Mouse (Mus musculus): ENCODE data around the gene Larp1. TPM values are rescaled to one million over a fixed set of nuclear protein-coding genes. Genes with fewer than 3 reads are reported as not detected.

Gene Larp1
- polyA plus RNA-seq, 1 experiment from 2014 or later: 17.9 TPM

DNA sequence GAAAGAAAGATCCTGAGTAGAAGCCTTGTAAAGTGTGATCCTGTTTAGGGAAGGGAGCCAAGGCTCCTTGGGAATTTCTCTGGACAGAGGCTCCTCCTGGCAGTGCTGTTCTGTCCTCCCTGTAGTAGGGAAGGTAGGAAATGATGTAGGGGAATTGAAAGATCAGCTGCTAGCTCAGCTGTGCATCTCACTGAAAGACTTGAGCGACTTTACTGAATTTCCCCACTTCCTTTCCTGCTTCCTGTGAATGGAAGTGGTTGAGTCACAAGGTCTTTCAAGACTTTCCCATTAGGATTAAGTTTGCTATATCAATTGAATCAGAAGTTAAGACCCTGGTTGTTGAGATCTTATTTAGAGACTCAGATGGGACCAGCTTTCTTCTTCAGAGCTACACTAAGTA is 12.2 kb downstream of the Larp1 start:
- 75% methylated on average over 1 of the region's 1 CpGs for WGBS
- H3K4me1 ChIP-seq: peaks cover 27% of the 10 kb centered on the region
- no peak overlapping the region for H3K9ac ChIP-seq
- H3K27me3 ChIP-seq: no peaks in the 10 kb centered on the region
- H3K27ac ChIP-seq: no peak overlapping the region
- no peaks in the 10 kb centered on the region for H3K9me3 ChIP-seq
- no peaks in the 10 kb centered on the region for H3K36me3 ChIP-seq (replicated peaks)
- no peak for ATAC-seq (ENCODE audit: low FRiP score)
- H3K4me2 ChIP-seq: no peak overlapping the region
- H3K4me3 ChIP-seq (replicated peaks): no peak overlapping the region

DNA sequence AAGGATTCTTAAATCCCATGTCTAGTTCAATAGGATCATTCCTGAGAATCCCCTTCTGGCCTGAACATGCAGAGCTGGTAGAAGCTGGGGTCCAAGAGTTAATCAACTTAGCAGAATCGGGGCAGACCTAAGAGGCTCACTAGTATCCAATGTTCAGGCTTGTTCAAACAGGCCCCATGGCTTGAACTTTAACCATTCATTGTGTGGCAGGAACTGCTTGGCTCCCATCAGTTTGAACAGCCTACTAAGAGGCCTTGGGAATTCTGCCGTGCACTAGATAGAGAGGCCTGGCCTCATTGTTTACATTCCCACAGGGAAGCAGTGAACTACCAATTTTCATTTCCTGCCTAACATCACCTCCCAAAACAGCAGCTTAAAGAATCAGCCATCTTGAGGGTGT is 12.8 kb downstream of the Larp1 start:
- no peaks in the 10 kb centered on the region for H3K27me3 ChIP-seq
- no peak for ATAC-seq (ENCODE audit: low FRiP score)

DNA sequence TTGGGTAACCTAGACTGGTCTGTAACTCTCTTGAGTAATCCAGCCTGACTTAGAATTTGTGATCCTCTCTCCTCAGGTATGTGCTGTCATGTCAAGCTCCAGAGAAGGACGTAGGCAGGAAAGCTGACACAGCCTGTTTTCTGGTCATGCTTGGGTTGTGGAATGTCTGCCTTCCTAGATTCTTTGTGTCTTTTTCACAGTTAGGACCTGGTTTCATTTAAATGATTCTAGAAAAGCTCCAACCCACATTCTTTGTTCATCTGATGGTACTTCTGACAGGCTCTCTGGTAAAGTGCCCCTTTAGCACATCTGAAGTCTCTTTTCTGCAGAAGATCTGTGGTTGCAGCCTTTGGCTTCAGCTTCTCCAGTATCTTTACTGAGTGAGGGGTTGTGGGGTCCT is 15.4 kb downstream of the Larp1 start:
- Histone ChIP-seq H3K9me3 (no peaks in the 10 kb centered on the region), H3K4me3 (replicated peaks) (no peak overlapping the region), H3K9ac (no peak overlapping the region), H3K36me3 (replicated peaks) (no peaks in the 10 kb centered on the region), H3K27ac (no peak overlapping the region), H3K4me2 (no peak overlapping the region), H3K4me1 (peaks cover 19% of the 10 kb centered on the region), H3K27me3 (no peaks in the 10 kb centered on the region)
- WGBS: 93% methylated on average over 1 of the region's 1 CpGs
- ATAC-seq (ENCODE audit: low FRiP score): no peak

More for the DNA sequence above, 12.8 kb downstream of the Larp1 start:
- Histone ChIP-seq H3K4me2 (no peak overlapping the region), H3K36me3 (replicated peaks) (no peaks in the 10 kb centered on the region), H3K9me3 (no peaks in the 10 kb centered on the region), H3K9ac (no peak overlapping the region), H3K4me3 (replicated peaks) (no peak overlapping the region), H3K27ac (no peak overlapping the region), H3K4me1 (peaks cover 21% of the 10 kb centered on the region)
- WGBS: 79% methylated on average over 2 of the region's 2 CpGs

DNA sequence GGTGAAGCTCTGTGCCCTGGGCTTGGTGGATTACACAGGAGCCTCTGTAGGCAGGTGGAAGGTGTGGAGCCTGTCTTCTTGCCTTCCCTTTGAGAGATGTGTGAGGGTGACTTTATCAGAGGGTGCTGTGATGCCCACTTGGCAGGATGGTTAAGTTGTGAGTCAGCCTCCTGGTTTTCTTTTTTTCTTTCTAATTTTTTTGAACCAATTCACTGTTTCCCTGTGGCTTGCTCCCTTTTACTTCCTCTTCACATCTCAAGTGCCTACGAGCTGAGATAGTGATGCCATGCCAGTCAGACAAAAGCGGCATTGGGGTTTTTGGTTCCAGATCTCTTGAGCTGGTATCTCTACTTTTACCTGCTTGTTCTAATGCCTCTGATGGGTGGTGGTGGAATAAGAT is 15.8 kb downstream of the Larp1 start:
- Histone ChIP-seq H3K9me3 (no peaks in the 10 kb centered on the region), H3K4me3 (replicated peaks) (no peak overlapping the region), H3K4me2 (no peak overlapping the region), H3K36me3 (replicated peaks) (no peaks in the 10 kb centered on the region), H3K27me3 (no peaks in the 10 kb centered on the region), H3K9ac (no peak overlapping the region), H3K4me1 (peaks cover 19% of the 10 kb centered on the region), H3K27ac (no peak overlapping the region)
- 96% methylated on average over 2 of the region's 2 CpGs for WGBS
- no peak for ATAC-seq (ENCODE audit: low FRiP score)

DNA sequence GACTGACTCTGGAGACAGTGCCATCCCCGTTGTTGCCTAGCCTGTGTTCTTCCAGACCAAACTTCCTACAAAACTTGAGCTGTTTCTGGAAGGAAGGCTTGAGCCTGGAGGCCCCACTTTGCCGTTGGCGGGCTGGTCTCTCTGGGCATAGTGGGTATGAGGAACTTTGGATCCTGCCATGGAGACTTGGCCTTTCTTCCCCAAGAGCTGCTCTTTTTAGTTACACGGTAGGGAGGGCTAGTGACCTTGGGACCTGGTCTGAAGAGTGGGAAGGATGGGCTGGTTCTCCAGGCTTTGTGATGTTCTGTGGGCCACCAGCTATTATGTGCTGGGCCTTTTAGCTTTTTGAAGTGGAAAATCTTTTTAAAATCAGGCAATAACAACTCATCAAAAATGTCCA is 17.0 kb downstream of the Larp1 start:
- no peaks in the 10 kb centered on the region for H3K36me3 ChIP-seq (replicated peaks)
- no peak overlapping the region for H3K27ac ChIP-seq
- ATAC-seq (ENCODE audit: low FRiP score): no peak
- H3K9ac ChIP-seq: no peak overlapping the region
- H3K4me3 ChIP-seq (replicated peaks): no peak overlapping the region
- no peaks in the 10 kb centered on the region for H3K9me3 ChIP-seq
- H3K4me1 ChIP-seq: peaks cover 15% of the 10 kb centered on the region
- no peak overlapping the region for H3K4me2 ChIP-seq
- WGBS: 89% methylated on average over 4 of the region's 4 CpGs
- no peaks in the 10 kb centered on the region for H3K27me3 ChIP-seq

DNA sequence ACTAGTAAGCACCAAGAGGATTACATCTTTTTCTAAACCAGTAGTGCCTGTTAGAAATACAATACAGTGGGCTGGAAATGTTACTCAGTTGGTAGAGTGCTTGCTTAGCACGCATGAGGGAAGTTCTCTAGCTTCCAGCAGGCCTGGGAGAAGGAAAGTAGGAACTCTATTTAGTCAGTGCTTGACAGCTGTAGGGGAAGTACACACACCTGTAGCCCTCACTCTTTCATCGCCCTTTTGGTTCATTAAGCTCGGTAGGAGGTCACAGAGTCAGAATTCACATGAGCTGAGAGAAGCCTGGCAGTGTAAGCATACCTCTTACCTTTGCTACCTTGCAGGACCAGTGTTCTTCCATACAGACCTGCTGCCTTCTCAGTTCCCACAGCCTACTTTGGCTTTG is 17.5 kb downstream of the Larp1 start:
- Histone ChIP-seq H3K27me3 (no peaks in the 10 kb centered on the region), H3K36me3 (replicated peaks) (no peaks in the 10 kb centered on the region), H3K4me3 (replicated peaks) (no peak overlapping the region), H3K9ac (no peak overlapping the region), H3K9me3 (no peaks in the 10 kb centered on the region), H3K4me1 (peaks cover 14% of the 10 kb centered on the region), H3K27ac (no peak overlapping the region), H3K4me2 (no peak overlapping the region)
- no peak for ATAC-seq (ENCODE audit: low FRiP score)
- 71% methylated on average over 3 of the region's 3 CpGs for WGBS

DNA sequence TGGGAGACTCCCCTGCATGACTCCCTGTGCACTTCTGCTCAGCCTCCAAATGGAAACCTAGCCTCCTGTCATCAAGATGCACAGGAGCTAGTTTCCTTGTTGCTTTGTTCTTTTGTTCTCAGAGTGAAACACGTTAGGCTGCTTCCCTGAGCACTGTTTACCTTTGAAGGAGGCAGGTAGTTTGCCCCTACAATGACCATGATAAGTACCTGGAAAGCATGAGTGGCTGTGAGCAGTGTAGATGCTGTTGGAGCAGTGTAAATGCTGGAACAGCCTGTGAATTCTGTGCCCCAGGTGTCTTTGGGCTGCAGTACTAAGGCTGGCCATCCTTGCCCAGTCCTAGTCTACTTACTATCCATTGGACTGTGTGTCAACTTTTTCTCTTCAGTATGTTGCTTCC is 18.0 kb downstream of the Larp1 start:
- Histone ChIP-seq H3K9me3 (no peaks in the 10 kb centered on the region), H3K4me1 (peaks cover 13% of the 10 kb centered on the region), H3K9ac (no peak overlapping the region), H3K27ac (no peak overlapping the region), H3K27me3 (no peaks in the 10 kb centered on the region), H3K36me3 (replicated peaks) (no peaks in the 10 kb centered on the region), H3K4me3 (replicated peaks) (no peak overlapping the region), H3K4me2 (no peak overlapping the region)
- no peak for ATAC-seq (ENCODE audit: low FRiP score)
- 43% methylated on average over 1 of the region's 1 CpGs for WGBS

DNA sequence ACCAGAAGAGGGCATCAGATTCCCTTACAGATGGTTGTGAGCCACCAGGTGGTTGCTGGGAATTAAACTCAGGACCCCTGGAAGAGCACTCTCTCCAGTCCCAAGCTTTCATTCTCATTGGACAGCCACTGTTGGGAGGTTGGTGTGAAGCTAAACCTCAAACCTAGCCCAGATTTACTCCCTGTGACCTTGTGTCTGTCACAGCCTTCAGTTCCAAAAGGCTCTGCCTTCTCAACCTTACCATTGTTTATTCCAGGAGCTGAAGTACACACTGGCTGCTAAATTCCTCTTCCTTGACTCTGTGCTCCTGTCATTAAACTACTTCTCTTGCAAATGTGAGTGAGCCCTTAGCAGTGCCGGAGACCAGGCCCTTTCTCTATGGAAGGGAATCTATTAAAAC is 20.1 kb downstream of the Larp1 start:
- no peak overlapping the region for H3K9ac ChIP-seq
- no peak for ATAC-seq (ENCODE audit: low FRiP score)
- H3K27me3 ChIP-seq: no peaks in the 10 kb centered on the region
- H3K9me3 ChIP-seq: no peaks in the 10 kb centered on the region
- no peak overlapping the region for H3K27ac ChIP-seq
- peaks cover 11% of the 10 kb centered on the region for H3K4me1 ChIP-seq
- no peaks in the 10 kb centered on the region for H3K36me3 ChIP-seq (replicated peaks)
- WGBS: 97% methylated on average over 1 of the region's 1 CpGs
- H3K4me2 ChIP-seq: no peak overlapping the region
- H3K4me3 ChIP-seq (replicated peaks): no peak overlapping the region

DNA sequence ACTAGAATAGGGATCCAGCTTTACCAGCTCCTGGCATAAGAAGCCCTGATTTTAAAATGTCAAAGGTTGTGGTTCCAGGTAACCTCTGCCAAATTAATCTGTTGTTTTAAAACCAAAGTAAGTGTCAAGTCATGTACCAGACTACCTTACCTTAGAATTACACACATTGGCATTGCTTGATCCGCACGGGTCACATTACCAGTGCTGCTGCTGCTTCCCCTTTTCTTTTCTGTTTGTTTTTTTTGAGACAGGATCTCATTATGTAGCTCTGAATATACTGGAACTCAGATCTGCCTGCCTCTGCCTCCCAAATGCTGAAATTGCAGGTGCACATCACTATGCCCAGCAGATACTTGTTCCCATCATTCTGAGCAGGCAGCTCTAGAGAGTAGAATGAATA is 21.0 kb downstream of the Larp1 start:
- no peak for ATAC-seq (ENCODE audit: low FRiP score)
- 88% methylated on average over 2 of the region's 2 CpGs for WGBS
- H3K9ac ChIP-seq: no peak overlapping the region
- H3K4me2 ChIP-seq: no peak overlapping the region
- no peaks in the 10 kb centered on the region for H3K36me3 ChIP-seq (replicated peaks)
- H3K9me3 ChIP-seq: no peaks in the 10 kb centered on the region
- no peaks in the 10 kb centered on the region for H3K27me3 ChIP-seq
- no peak overlapping the region for H3K27ac ChIP-seq
- H3K4me1 ChIP-seq: peaks cover 11% of the 10 kb centered on the region
- H3K4me3 ChIP-seq (replicated peaks): no peak overlapping the region

DNA sequence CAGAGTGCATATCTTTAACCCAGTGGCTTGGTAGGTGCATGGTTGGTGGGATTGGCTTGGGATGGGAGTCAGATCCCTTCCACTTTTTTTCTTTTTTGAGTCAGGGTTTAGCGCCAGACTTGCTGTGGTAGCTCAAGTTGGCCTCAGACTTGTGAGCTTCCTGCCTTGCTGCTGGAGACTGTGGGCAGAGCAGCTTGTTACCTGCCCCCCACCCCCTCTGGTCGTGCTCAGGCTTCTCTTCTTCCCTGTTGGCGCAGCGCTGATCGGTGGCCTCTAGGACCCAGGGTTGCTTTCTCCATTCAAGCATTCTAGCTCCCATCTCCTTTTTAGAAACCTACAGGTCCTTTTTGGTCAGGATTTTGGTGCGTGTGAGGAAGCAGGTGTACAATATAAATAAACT is 22.3 kb downstream of the Larp1 start:
- no peaks in the 10 kb centered on the region for H3K9me3 ChIP-seq
- no peaks in the 10 kb centered on the region for H3K36me3 ChIP-seq (replicated peaks)
- WGBS: 76% methylated on average over 6 of the region's 6 CpGs
- no peak overlapping the region for H3K4me3 ChIP-seq (replicated peaks)
- no peak overlapping the region for H3K4me2 ChIP-seq
- no peak overlapping the region for H3K27ac ChIP-seq
- peaks cover 11% of the 10 kb centered on the region for H3K4me1 ChIP-seq
- H3K9ac ChIP-seq: no peak overlapping the region
- H3K27me3 ChIP-seq: no peaks in the 10 kb centered on the region
- ATAC-seq (ENCODE audit: low FRiP score): no peak

DNA sequence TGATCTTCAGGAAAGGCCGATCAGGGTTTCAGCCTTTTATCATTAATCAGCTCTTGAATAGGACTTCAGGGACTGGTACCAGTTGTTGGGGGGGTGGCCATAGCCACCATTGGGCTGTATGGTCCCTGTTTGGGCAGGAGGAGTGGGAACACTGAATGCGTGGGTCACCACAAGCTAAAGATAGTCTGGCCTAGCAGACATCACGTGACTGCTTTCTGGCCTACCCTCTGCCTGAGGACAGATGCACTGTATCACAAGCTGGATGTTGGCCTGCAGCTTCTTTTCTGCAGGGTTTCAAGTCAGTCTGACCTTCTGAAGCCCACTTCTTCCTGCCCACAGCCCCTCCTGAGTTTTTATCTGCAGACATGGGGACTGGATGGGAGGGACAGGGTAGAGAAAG is 24.8 kb downstream of the Larp1 start:
- 89% methylated on average over 3 of the region's 3 CpGs for WGBS
- H3K4me2 ChIP-seq: no peak overlapping the region

DNA sequence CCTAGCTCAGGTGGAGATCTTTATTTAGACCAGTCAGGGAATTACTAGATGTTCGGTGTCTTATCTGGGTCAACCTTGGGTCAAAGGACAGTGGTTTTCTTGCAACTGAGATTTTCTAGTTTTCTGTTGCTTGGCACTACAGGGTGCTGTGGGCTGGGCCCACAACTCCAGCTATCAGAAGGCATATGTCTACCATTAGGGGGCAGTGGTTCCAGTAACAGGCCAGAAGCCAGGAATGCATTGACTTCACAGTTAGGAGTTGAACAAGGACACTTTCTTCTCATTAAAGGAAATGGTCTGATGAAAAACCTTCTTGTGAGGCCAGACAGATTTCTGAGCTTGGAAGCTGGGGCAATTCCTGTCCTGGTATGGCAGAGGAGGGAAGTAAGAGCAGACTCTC is 30.2 kb downstream of the Larp1 start:
- Histone ChIP-seq H3K9me3 (no peaks in the 10 kb centered on the region), H3K9ac (no peak overlapping the region), H3K4me1 (0 out of 2 replicates have a peak, but pooled peaks cover 6% of the 10 kb centered on the region), H3K27me3 (no peaks in the 10 kb centered on the region), H3K27ac (no peak overlapping the region), H3K4me3 (replicated peaks) (no peak overlapping the region), H3K4me2 (no peak overlapping the region), H3K36me3 (replicated peaks) (peaks cover 25% of the 10 kb centered on the region)
- whole genome bisulfite sequencing: 69% methylated on average over 1 of the region's 1 CpGs
- ATAC-seq (ENCODE audit: low FRiP score): no peak

More for the DNA sequence above, 24.8 kb downstream of the Larp1 start:
- H3K9me3 ChIP-seq: no peaks in the 10 kb centered on the region
- ATAC-seq (ENCODE audit: low FRiP score): no peak
- H3K27ac ChIP-seq: no peak overlapping the region
- no peaks in the 10 kb centered on the region for H3K27me3 ChIP-seq
- H3K4me1 ChIP-seq: peaks cover 4% of the 10 kb centered on the region; the same call in 1 of the 2 replicates
- H3K9ac ChIP-seq: no peak overlapping the region
- H3K4me3 ChIP-seq (replicated peaks): no peak overlapping the region
- H3K36me3 ChIP-seq (replicated peaks): no peaks in the 10 kb centered on the region

DNA sequence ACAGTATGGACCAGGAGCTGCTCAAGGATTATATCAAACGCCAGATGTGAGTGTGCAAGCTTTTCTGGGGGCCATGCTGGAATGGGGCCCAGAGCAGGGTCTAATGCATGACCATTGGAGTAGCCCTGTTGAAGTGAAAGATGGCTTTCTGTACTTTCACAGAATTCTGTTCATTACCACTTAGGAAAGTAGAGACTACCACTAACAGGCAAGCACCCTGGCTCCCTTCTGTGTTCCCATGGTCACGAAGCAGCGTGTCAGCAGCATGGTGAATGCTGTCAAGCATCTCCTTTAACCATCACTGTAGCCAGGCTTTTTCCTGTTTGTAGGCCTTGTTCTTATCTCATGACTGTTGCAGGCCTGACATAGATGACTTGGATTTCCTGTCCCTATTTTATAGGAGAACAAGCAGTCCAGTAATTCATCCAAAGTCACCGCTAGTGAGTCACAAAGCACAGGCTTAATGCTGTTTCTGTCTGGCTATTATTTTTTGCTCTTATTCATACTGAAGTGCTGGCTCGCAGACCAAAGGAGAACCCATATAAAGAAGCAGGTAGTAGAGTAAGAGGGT is 34.1 kb downstream of the Larp1 start:
- WGBS: 95% methylated on average over 5 of the region's 5 CpGs
- Histone ChIP-seq H3K9me3 (no peaks in the 10 kb centered on the region), H3K27me3 (no peaks in the 10 kb centered on the region), H3K4me1 (0 out of 2 replicates have a peak, but pooled peaks cover 6% of the 10 kb centered on the region), H3K27ac (no peak overlapping the region), H3K4me3 (replicated peaks) (no peak overlapping the region), H3K4me2 (no peak overlapping the region), H3K9ac (no peak overlapping the region), H3K36me3 (replicated peaks) (peaks cover 47% of the 10 kb centered on the region)
- no peak for ATAC-seq (ENCODE audit: low FRiP score)

Data from forebrain, embryonic 12.5 days (tissue).